Mouse (Mus musculus): ENCODE data around the gene Grin2c. TPM values are rescaled to one million over a fixed set of nuclear protein-coding genes. Genes with fewer than 3 reads are reported as not detected.
A peak's percentile ranks its signal among the peaks of the same experiment; 100 is the strongest.

Gene Grin2c
- polyA plus RNA-seq, 1 experiment: not detected

DNA sequence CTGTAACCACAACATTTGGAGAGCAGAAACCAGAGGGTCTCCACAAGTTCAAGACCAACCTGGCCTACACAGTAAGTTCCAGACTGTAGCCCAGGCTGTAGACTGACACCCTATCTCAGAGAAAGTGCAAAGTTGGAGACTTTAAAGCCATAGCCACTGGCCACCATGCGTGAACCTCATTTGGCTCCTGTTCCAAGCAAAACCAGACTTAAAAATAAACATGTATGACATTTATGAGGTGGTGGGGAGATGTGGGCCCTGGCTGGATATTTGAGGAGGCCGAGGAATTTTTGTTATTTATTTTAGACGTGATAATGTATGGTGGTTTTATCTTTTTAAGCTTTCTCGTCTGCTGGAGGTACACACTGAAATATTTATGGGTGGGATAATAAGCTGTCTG is 7.9 kb downstream of the Grin2c start:
- Histone ChIP-seq H3K9me3 (peaks cover 6% of the 10 kb centered on the region; the same call in 1 of the 2 replicates), H3K4me1 (peaks cover 10% of the 10 kb centered on the region), H3K4me3 (replicated peaks) (no peak overlapping the region), H3K27me3 (replicated peaks) (peaks cover 98% of the 10 kb centered on the region), H3K36me3 (replicated peaks; ENCODE audit: low read length) (no peaks in the 10 kb centered on the region)
- TF ChIP-seq GATA1 (IDR thresholded peaks at IDR 0.05; ENCODE audit: borderline replicate concordance, low read length) (no peak), FLI1 (IDR thresholded peaks at IDR 0.05; ENCODE audit: low read length) (no peak)

DNA sequence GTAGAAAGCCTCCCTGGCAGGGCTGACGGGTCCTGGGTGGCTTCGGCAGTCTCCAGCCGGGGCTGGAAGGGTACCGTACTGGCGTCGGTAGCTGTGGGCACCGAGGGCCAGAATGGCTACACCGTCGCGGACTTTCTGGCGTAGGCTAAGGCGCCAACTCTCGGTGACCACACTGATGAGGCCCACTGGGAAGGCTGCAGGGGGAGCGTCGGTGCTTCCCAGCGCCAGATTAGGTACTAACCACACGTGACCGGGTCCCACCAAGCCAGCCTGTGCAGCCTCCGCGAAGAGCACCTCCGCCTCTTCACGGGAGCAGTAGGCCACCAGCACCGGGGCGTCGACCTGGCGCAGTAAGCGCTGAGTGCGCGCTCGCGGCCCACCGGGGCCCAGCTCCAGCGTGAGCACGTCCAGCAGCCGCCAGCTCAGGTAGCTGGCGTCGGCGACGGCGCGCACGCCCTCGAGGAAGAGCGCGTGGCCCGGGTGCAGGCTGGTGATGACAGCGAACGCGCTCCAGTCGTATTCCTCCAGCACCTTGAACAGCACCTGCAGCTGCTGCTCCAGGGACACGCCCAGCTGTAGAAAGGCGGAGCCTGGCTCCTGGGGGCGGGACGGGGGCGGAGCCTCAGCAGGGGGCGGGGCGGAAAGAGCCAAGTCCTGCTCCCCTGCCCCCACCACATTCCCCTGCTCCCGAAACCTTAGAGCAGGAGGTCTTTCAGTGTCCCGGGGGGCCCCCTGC is 9.1 kb downstream of the Grin2c start:
- peaks cover 6% of the 10 kb centered on the region; the same call in 1 of the 2 replicates for H3K9me3 ChIP-seq
- H3K36me3 ChIP-seq (replicated peaks; ENCODE audit: low read length): no peaks in the 10 kb centered on the region
- H3K4me1 ChIP-seq: peaks cover 8% of the 10 kb centered on the region
- peaks cover 99% of the 10 kb centered on the region for H3K27me3 ChIP-seq (replicated peaks)
- TF ChIP-seq FLI1 (IDR thresholded peaks at IDR 0.05; ENCODE audit: low read length) (no peak), GATA1 (IDR thresholded peaks at IDR 0.05; ENCODE audit: borderline replicate concordance, low read length) (no peak)
- peak overlapping the region; percentile 71 for H3K4me3 ChIP-seq (replicated peaks)

DNA sequence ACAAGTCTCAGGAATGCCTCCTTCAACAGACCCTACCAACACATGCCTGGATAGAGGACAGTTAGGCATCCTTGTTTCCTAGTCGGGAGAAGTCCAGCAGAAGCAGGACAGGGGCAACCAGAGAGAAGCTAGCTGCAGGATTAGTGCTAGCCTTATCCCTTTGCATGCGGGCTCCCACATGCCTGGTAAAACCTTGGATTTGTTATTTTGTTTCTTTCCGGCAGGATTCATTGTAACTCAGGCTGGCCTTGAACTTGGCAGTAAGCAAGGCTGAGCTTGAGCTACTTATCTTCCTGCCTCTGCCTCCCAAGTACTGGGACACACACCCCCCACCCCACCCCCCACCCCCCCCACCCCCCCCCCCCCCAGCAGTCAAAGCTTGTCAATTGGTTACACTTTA is 15.8 kb downstream of the Grin2c start:
- no peak overlapping the region for H3K4me3 ChIP-seq (replicated peaks)
- TF ChIP-seq GATA1 (IDR thresholded peaks at IDR 0.05; ENCODE audit: borderline replicate concordance, low read length) (no peak), FLI1 (IDR thresholded peaks at IDR 0.05; ENCODE audit: low read length) (no peak)
- H3K36me3 ChIP-seq (replicated peaks; ENCODE audit: low read length): peaks cover 2% of the 10 kb centered on the region
- peaks cover 37% of the 10 kb centered on the region for H3K4me1 ChIP-seq
- H3K9me3 ChIP-seq: peaks cover 13% of the 10 kb centered on the region
- peaks cover 98% of the 10 kb centered on the region for H3K27me3 ChIP-seq (replicated peaks)

DNA sequence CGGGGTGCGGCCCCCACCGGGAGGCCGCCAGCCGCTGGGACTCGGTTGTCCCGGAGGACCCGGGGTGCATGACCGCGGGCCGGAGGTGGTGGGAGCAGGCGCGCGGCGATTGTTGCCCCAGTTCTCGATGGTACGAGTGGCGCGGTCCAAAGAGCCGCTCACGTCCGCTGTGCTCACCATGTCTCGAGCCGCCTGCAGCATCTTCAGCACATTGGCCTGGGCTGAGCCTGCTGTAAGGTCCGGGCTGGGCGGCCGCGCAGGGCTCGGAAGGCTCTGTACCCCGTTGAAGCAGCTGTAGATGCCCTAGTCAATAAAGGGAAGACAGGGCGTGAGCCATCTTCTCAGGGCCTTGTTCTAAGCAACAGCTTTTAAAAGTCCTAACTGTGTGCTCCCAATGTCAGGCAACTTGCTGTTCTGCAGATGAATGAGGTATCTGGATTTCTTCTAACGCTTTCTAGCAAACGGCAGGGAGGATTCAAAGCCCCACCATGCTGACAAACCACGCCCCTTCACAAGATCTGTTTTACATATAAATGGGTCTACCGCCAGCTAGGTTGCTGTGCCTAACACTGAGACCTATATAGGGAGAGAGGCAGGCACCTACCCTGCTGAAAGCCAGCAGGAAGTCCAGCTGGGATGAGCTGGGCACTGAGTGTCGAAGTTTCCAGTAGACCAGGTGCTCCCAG is 16.5 kb downstream of the Grin2c start:
- peaks cover 38% of the 10 kb centered on the region for H3K4me1 ChIP-seq
- peaks cover 92% of the 10 kb centered on the region for H3K27me3 ChIP-seq (replicated peaks)
- H3K4me3 ChIP-seq (replicated peaks): peak overlapping the region; percentile 87
- peaks cover 13% of the 10 kb centered on the region for H3K9me3 ChIP-seq
- H3K36me3 ChIP-seq (replicated peaks; ENCODE audit: low read length): peaks cover 7% of the 10 kb centered on the region
- no peak for TF ChIP-seq GATA1 (IDR thresholded peaks at IDR 0.05; ENCODE audit: borderline replicate concordance, low read length)
- TF ChIP-seq FLI1 (IDR thresholded peaks at IDR 0.05; ENCODE audit: low read length): no peak

DNA sequence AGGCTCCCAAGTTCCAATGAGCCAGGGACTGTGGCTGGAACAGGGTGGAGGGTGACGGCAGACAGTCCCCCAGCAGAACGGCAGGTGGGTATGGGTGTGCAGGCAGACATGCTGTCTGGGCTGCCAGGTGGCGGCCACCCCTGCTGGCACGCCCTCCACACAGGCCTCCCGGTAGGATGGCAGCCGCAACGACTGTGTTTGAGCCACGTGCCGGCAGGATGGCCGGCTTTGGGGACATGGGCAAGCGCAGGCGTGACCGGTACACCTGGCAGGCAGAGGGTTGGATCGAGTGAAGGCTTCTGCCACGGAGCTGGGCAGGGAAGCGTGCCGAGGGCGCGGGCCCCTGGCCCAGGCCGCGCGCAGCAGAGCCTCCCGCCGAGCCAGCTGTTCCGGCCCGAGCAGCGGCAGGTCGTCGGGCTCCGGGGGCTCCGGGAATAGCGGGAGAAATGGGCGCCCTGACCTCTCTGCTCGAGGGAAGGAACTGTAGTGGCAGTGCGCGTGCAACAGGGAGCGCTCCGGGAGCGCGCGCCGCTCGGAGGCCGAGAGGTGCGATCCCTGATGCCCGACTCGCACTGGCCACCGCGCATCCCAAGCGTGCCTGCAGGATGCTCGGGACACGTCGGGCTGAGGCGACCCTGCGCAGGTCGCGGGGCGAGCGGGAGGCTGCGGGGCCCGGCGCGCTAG is 17.2 kb downstream of the Grin2c start:
- TF ChIP-seq FLI1 (IDR thresholded peaks at IDR 0.05; ENCODE audit: low read length): no peak
- TF ChIP-seq GATA1 (IDR thresholded peaks at IDR 0.05; ENCODE audit: borderline replicate concordance, low read length): no peak
- Histone ChIP-seq H3K27me3 (replicated peaks) (peaks cover 85% of the 10 kb centered on the region), H3K36me3 (replicated peaks; ENCODE audit: low read length) (peaks cover 14% of the 10 kb centered on the region), H3K9me3 (peaks cover 13% of the 10 kb centered on the region), H3K4me1 (peaks cover 38% of the 10 kb centered on the region), H3K4me3 (replicated peaks) (peak overlapping the region; percentile 87)

DNA sequence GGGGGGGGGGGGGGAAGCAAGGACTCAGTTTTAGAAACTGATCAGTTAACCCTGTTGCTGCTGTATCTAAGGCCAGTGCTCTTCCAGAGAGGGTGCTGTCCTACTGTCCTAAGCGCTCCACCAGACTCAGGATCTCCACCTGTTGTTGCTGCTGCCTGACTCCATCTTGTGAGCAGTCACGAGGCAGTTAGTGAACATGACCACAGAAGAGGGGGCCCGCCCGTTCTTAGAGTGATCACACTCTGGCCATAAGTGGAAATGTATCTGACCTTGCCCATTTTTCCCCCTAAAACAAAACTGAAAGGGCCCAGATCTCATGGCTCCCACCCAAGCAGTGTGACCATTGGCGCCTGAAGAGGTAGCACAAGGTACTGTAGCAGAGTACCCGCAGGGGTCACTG is 19.1 kb downstream of the Grin2c start:
- Histone ChIP-seq H3K4me3 (replicated peaks) (no peak overlapping the region), H3K36me3 (replicated peaks; ENCODE audit: low read length) (peaks cover 33% of the 10 kb centered on the region), H3K4me1 (peaks cover 38% of the 10 kb centered on the region), H3K27me3 (replicated peaks) (peaks cover 66% of the 10 kb centered on the region), H3K9me3 (peaks cover 13% of the 10 kb centered on the region)
- no peak for TF ChIP-seq GATA1 (IDR thresholded peaks at IDR 0.05; ENCODE audit: borderline replicate concordance, low read length)
- TF ChIP-seq FLI1 (IDR thresholded peaks at IDR 0.05; ENCODE audit: low read length): no peak

DNA sequence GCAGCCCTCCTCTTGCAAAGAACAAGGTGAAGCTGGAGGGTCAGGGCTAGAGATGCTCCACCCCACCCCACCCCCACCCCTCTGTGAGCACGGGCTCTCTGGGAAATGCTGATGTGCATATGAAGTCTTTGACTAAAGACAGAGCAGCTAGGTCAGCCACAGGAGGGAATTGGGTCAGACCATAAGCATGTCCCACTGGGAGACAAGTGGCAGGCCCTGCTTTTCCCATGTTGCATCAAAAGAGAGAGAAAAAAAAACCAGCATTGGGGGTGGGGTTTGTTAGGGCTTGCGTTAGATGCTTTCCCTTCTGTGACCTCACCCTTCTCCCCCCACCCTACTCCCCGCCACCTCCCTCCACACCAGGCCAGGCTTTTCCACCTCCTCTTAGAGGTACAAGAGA is 19.8 kb downstream of the Grin2c start:
- no peak overlapping the region for H3K4me3 ChIP-seq (replicated peaks)
- H3K36me3 ChIP-seq (replicated peaks; ENCODE audit: low read length): peaks cover 40% of the 10 kb centered on the region
- peaks cover 59% of the 10 kb centered on the region for H3K27me3 ChIP-seq (replicated peaks)
- TF ChIP-seq FLI1 (IDR thresholded peaks at IDR 0.05; ENCODE audit: low read length) (no peak), GATA1 (IDR thresholded peaks at IDR 0.05; ENCODE audit: borderline replicate concordance, low read length) (no peak)
- peaks cover 43% of the 10 kb centered on the region for H3K4me1 ChIP-seq
- peaks cover 10% of the 10 kb centered on the region for H3K9me3 ChIP-seq

DNA sequence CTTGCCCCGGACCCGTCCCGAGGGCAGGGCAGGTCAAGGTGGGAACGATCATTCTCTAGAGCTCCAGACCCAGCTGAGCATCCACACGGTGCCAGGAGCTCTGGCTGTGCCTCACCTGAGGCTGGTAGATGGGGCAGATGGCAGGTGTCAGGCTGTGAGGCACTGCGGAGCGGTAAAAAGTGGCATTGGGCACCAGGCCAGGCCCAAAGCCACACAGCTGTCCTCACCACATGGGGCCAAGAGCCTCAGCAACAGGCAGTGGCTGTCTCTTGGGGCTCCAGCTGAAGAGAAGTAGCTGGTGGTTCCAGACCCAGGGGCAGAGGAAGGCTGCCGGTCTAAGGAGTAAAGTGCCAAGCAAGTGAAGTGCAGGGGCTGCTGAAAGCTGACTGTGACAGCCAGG is 20.7 kb downstream of the Grin2c start:
- H3K4me1 ChIP-seq: peaks cover 43% of the 10 kb centered on the region
- H3K9me3 ChIP-seq: peaks cover 5% of the 10 kb centered on the region
- peaks cover 49% of the 10 kb centered on the region for H3K36me3 ChIP-seq (replicated peaks; ENCODE audit: low read length)
- H3K27me3 ChIP-seq (replicated peaks): peaks cover 54% of the 10 kb centered on the region
- no peak overlapping the region for H3K4me3 ChIP-seq (replicated peaks)
- TF ChIP-seq FLI1 (IDR thresholded peaks at IDR 0.05; ENCODE audit: low read length) (no peak), GATA1 (IDR thresholded peaks at IDR 0.05; ENCODE audit: borderline replicate concordance, low read length) (no peak)

DNA sequence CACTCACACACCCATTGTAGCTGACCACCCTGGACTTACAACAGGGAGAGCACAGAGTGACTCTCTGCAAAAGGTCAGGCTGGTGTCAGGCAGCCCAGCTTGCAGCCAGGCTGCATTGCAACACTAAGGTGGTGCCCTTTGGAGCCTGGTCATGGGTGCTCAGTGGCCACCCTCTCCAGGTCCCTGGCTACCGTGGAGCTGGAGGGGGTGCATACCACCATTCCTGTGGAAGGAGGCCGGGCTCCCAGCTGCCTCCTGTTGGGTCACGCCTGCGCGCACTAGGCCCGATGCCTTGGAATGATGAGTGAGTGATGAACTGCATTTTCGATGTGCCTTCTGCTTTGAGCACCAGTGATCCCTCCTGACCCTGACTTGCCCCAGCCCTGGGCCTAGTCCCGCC is 22.2 kb downstream of the Grin2c start:
- H3K36me3 ChIP-seq (replicated peaks; ENCODE audit: low read length): peaks cover 62% of the 10 kb centered on the region
- H3K9me3 ChIP-seq: no peaks in the 10 kb centered on the region
- no peak overlapping the region for H3K4me3 ChIP-seq (replicated peaks)
- H3K27me3 ChIP-seq (replicated peaks): peaks cover 44% of the 10 kb centered on the region
- TF ChIP-seq GATA1 (IDR thresholded peaks at IDR 0.05; ENCODE audit: borderline replicate concordance, low read length): no peak
- peaks cover 34% of the 10 kb centered on the region for H3K4me1 ChIP-seq

DNA sequence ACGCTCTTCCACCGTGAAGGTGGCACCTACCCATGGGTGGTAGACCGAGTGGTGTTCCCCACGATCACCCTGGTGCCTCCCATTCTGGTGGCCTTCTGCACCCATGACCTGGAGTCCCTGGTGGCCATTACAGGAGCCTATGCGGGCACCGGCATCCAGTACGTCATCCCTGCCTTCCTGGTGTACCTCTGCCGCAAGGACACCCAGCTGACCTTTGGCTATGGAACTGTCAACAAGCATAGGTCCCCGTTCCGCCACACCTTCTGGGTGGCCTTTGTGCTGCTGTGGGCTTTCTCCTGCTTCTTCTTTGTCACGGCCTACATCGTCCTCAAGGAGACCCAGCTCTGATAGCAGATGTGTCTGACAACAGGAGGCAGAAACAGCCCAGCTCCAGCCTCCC is 23.3 kb downstream of the Grin2c start:
- peaks cover 36% of the 10 kb centered on the region for H3K27me3 ChIP-seq (replicated peaks)
- TF ChIP-seq GATA1 (IDR thresholded peaks at IDR 0.05; ENCODE audit: borderline replicate concordance, low read length) (no peak), FLI1 (IDR thresholded peaks at IDR 0.05; ENCODE audit: low read length) (no peak)
- peak overlapping the region; percentile 50 for H3K4me3 ChIP-seq (replicated peaks)
- H3K9me3 ChIP-seq: no peaks in the 10 kb centered on the region
- H3K4me1 ChIP-seq: peaks cover 24% of the 10 kb centered on the region
- H3K36me3 ChIP-seq (replicated peaks; ENCODE audit: low read length): peaks cover 73% of the 10 kb centered on the region
